Mouse (Mus musculus) heart, postnatal 25 days (tissue): Measurements from ENCODE around the gene Cacna1c. TPM values are rescaled to one million over a fixed set of nuclear protein-coding genes. Genes with fewer than 3 reads are reported as not detected.
A peak's percentile ranks its signal among the peaks of the same experiment; 100 is the strongest.

Experiments
- DNase-seq: peaks from one replicate; pipeline ENCODE4 v3.0.0; 2022; ENCODE audit warnings: low spot score
- intact Hi-C: fragments of 180-260 bp; cut with DNase I; formaldehyde crosslinking; loops from one replicate; pipeline ENCODE4 v1.15.1; 2025
- total RNA-seq, 2 experiments: library from RNA; stranded (reverse); gene quantifications; 2 replicates each; pipeline ENCODE4 v1.2.3; 2021

Cacna1c gene
- total RNA-seq, 2 experiments from 2014 or later = 182 to 191 TPM

DNA sequence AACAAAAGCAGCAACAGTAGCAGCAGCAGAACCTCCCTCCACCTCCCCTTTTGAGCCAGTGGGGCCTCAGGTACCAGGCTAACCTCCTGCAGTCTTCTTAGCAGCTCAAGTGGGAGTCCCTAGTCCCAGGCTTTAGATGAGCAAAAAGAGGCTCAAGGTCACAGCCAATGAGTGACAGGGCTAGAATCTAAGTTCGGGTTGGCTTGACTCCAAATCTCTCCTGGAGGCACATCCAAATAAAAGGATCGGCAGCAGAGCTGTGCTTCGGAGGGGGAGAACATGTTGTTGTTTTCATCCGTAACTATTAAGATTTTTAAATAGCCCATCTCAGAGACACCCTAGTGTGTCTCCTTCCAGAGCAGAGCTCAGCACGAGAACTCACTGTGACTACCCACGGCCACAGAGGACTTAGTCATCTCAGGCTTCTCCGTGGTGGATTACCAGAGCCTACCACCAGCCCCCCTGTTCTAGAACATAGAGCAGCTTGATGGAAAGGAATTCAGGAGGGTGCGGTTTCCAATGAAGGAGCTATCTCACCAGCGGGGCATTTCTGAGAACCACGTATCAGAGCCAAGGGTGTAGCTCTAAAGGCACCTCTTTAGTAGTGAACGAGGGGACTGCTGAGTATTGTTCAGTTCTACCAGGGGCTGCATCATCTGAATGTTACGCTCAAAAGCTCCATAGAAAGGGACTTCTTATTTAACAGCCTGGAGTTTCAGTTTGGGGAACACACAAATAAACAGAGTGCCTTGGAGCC, 438.5 kb downstream of the Cacna1c start:
- DNase-seq = no peak
- intact Hi-C loops = no loop called here

- intact Hi-C loops = no loop called here
- no peak for DNase-seq
Measured at GRCm38 (mm10) chr6:118756511-118756910, 439.7 kb downstream of the Cacna1c start.

DNA sequence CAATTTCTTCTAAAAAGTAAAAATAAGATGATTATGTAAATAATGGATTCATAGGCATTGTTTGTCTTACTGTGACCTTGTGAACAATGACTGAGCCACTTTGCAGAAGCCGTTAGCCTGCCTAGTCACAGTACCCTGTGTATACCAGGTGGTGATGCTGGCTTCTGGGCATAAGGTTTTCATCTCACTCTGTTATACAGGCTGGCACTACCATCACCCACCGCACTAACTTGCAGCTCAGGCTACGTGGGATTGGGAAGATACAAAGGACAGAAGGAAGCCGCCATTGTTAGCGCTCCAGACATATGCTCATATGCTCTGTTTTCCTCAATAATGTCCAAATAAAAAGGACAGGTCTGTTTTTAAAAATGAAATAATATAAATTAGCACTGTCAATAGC, 440.4 kb downstream of the Cacna1c start:
- intact Hi-C loops = no loop called here
- no peak for DNase-seq

DNA sequence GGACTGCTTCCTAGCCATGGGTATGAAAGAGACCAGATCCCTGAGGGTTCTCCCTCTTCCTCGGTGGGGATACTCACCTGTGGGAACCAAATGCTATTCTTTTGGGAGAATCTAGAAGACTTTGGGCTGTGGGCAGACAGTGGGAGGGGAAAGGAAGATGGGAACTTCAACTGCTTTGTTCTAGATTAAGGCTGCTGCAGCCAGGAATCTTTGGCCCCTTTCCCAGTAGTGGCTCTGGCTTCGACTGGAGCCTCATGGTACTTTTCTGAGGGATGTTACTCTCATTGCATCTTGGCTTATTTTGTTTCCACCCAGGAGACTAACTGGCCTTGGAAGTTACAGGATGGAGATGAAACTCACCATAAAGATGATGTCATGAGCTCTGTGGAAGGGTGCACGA, 441.8 kb downstream of the Cacna1c start:
- intact Hi-C loops = no loop called here

GRCm38 (mm10) chr6:118753787-118754186, 442.4 kb downstream of the Cacna1c start:
- intact Hi-C loops = no loop called here
- DNase-seq = no peak

More for the DNA sequence above, 441.8 kb downstream of the Cacna1c start:
- no peak for DNase-seq

GRCm38 (mm10) chr6:118753064-118753463, 443.2 kb downstream of the Cacna1c start:
- intact Hi-C loops = no loop called here

GRCm38 (mm10) chr6:118749285-118749684, 446.9 kb downstream of the Cacna1c start:
- intact Hi-C loops = no loop called here
- no peak for DNase-seq

More at GRCm38 (mm10) chr6:118753064-118753463, 443.2 kb downstream of the Cacna1c start:
- DNase-seq = no peak

- DNase-seq = no peak
- intact Hi-C loops = no loop called here
Measured at GRCm38 (mm10) chr6:118742701-118743100, 453.5 kb downstream of the Cacna1c start.

DNA sequence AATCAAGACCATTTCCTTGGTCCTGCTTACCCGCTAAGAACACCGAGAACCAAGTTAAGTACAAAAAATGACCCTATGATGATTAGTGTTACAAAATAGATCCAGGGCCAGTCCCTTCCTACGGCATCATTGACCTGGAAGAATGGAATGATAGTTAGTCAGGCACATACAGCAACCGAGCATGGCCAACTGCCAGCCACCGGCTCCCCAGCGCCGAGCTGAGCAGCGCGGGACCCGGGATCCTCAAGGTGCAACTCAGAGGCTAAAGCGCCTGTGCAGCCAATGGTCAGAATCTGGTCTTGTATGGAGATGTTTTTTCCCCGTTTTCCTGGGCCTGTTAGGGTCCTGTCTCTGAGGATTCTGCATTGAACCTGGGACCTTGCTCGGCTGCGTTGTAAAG, 454.4 kb downstream of the Cacna1c start:
- DNase-seq = no peak
- intact Hi-C loops = no loop called here

DNA sequence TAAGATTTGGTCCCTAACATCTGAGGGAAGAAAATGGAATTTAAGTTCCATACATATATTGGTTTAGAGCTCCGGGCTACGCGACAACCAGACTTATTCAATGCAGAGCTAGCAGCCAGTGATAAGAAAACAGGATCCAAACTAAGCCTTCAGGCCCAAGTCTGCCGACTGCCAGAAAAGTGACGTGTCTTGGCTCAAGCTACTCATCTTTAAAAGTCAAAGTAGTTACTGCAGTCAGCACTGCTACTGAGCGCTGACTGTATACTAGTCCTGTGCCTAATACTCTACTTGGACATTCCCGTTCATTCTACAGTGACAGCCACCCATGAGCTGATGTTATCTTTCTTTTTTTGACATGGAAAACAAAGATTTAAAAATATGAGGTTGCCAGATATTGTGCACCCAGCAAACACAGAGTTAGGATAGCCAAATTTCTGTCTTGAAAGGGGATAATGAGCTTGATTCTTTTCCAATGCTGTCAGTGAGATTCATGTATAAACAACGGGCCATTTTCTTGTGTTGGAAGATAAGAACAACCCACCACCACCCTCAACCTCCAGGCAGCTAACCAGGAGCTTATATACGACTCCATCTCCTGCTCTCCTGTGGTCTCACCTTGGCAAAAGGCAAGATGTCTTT, 456.1 kb downstream of the Cacna1c start:
- peak; percentile 31 for DNase-seq

GRCm38 (mm10) chr6:118739344-118739743, 456.9 kb downstream of the Cacna1c start:
- intact Hi-C loops = no loop called here
- no peak for DNase-seq

More for the DNA sequence above, 456.1 kb downstream of the Cacna1c start:
- intact Hi-C loops = no loop called here

DNA sequence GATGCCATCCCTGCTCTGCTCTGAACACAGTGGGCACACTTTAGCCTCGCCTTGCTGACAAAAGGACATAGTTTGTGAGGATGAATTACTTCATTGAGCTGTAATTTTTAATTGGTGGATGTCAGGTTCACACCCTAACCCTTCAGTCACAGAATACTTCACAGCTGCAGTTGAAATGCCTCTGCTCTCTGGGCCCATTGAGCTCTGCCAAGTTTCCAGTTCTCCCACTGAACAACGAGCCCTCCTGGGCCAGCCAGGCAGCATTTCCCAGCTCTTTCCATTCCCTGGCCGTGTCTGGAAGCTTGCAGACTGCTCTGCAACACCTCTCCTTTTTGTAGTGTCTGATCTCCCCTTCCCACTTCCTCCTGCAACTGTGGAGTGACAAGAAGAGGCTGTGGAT, 457.6 kb downstream of the Cacna1c start:
- no peak for DNase-seq
- intact Hi-C loops = no loop called here

DNA sequence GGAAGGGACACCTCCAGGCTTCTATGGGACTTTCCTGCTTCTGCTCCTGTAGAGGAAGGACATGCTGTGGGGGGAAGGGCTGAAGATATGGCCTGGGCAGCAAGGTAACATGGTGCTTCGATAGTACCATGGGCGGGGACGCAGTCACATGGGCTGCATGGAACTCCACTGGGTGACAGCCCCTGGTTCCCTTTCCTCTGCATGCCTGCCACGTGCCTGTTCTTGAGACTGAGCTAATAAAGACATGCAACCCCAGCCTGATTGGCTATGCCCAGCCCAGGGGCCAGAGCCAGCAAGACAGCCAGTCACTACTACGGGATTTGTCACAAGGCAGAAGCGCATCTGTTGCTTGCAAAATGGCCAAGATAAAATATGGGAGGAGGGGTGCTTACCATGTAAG, 459.1 kb downstream of the Cacna1c start:
- intact Hi-C loops = no loop called here
- DNase-seq = no peak

DNA sequence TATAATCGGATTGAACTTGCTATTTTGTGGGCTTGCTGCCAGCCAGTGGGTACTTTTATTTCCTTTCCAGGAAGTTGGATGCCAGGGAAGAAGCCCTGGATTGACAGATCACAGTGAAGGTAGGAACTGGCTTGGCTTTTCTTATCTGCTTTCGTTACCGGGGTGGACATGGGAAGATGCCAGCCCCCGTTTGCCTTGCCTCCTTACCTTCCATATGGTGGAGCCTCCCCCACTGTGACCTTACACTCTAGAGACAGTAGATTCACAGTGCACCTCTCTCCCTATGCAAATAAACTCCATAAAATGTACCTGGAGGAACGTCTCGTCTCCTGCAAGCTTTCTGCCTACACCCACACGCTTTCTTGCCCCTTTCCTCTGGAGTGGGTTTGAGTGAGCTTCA, 459.7 kb downstream of the Cacna1c start:
- intact Hi-C loops = no loop called here
- no peak for DNase-seq

DNA sequence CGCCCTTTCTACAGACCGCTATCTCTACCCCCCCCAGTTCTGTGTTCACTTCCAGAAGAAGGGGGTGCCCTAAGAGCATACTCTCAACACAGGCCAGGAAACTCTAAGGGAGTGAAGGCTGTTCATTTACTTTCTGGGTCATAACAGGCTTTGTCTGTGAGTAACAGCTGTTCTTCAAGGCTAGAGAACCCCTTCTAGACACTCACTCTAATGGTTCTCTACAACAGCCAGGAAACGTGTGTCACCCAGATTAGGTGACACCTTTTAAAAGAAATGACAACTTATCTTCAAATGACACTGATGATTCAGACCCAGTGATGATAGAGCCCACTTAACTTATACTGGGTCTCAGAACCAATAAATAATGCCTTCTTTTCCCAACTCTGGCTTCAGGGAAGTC, 461.1 kb downstream of the Cacna1c start:
- intact Hi-C loops = no loop called here
- no peak for DNase-seq

GRCm38 (mm10) chr6:118731937-118732336, 464.3 kb downstream of the Cacna1c start:
- intact Hi-C loops = no loop called here
- no peak for DNase-seq

DNA sequence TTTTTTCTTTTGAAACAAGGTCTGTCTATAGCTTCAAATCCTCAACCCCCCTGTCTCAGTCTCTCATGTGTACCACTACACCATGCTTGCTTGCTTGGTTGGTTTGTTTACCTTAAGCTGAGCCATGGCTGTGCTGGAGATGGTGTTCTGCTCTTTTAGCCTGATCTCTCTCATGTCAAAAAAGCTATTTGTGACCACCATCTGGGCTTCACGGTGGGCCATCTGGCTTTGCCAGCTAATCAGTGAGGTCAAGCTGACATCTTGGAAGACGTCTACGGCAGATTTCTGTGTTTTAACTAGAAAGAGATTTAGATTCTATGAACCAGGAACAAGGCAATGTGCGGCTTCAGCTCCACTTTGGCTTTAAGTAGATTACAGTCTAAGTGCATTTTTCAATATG, 471.3 kb downstream of the Cacna1c start:
- no peak for DNase-seq
- intact Hi-C loops = no loop called here

DNA sequence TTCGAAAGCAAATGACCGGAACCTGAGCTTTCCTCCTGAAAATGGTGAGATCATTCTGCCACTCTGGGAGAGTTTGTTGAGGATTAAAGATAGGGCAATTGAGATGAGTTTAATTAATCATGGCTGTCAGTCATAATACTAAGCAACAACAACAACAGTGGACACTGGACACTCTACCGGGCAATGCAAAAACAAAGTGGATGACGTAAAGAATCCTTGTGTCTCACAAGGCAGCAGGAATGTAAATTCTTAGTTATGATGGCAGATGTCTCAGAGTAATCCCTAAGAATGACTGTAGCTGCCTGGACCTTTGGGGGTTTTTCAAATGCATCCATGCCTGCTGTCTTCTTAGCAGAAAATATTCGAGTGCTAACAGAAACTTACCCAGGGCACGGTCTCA, 471.8 kb downstream of the Cacna1c start:
- intact Hi-C loops = no loop called here
- no peak for DNase-seq

DNA sequence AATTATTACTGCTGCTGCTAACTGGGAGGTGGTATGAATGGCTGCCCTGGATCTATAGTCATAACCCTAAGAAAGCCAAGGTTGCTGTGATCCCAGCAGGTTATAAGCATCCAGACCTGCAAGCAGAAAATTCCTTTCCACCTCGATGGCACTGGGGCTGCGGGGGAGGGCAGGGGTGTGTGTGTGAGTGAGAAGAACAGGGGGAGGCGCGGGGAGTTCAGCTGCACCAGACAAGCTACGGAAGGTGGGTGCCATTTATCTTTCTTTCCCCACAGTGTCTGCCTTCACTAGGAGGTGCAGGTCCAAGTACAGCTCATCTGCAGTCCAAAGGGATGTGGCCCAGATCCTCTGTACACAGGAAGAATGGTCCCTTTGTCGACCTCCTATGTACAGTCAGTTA, 473.9 kb downstream of the Cacna1c start:
- intact Hi-C loops = no loop called here
- DNase-seq = no peak

- no peak for DNase-seq
- intact Hi-C loops = no loop called here
Measured at GRCm38 (mm10) chr6:118719486-118719885, 476.7 kb downstream of the Cacna1c start.

- DNase-seq = no peak
- intact Hi-C loops = no loop called here
Measured at GRCm38 (mm10) chr6:118713286-118713685, 482.9 kb downstream of the Cacna1c start.
